Mouse (Mus musculus) forebrain, embryonic 16.5 days (tissue): Measurements from ENCODE around the gene Babam2. TPM values are rescaled to one million over a fixed set of nuclear protein-coding genes. Genes with fewer than 3 reads are reported as not detected.

Experiments
- ATAC-seq: fragments of 200-750 bp; cut with Nextera tagmentation; 2 replicates; pipeline ENCODE4 v1.8.0; 2017; ENCODE audit warnings: mild to moderate bottlenecking, moderate library complexity
- H3K27ac ChIP-seq: fragments of 300-500 bp; sonication (generic); 2 replicates; pipeline ENCODE4 v1.5.1; 2014; ENCODE audit warnings: low read length, control low read depth
- H3K27me3 ChIP-seq: fragments of 300-500 bp; sonication (generic); replicated peaks from 2 replicates; pipeline ENCODE4 v1.6.1; 2014; ENCODE audit warnings: low read length; ENCODE audit not compliant: control insufficient read depth, insufficient read depth
- H3K36me3 ChIP-seq: fragments of 300-500 bp; sonication (generic); 2 replicates; pipeline ENCODE4 v1.6.1; 2014; ENCODE audit not compliant: control insufficient read depth, insufficient read depth
- H3K4me1 ChIP-seq: fragments of 300-500 bp; sonication (generic); replicated peaks from 2 replicates; pipeline ENCODE4 v1.6.1; 2014; ENCODE audit warnings: low read length; ENCODE audit not compliant: control insufficient read depth, insufficient read depth
- H3K4me2 ChIP-seq: fragments of 300-500 bp; sonication (generic); 2 replicates; pipeline ENCODE4 v1.6.1; 2014; ENCODE audit warnings: mild to moderate bottlenecking, low read length, control low read depth
- H3K4me3 ChIP-seq: fragments of 300-500 bp; sonication (generic); replicated peaks from 2 replicates; pipeline ENCODE4 v1.5.1; 2014; ENCODE audit warnings: mild to moderate bottlenecking, low read length, control low read depth
- H3K9ac ChIP-seq: fragments of 300-500 bp; sonication (generic); replicated peaks from 2 replicates; pipeline ENCODE4 v1.6.1; 2014; ENCODE audit warnings: low read depth, low read length, control low read depth
- H3K9me3 ChIP-seq: fragments of 300-500 bp; sonication (generic); 2 replicates; pipeline ENCODE4 v1.6.1; 2016; ENCODE audit warnings: low read length; ENCODE audit not compliant: control insufficient read depth
- WGBS: fragments of 180-500 bp; shearing (Covaris S2); extraction: QIAGEN DNeasy Blood & Tissue Kit; methylation state at CpG from one replicate; pipeline ENCODE4 v1.1.7; 2014; 5-methylcytosine and 5-hydroxymethylcytosine counted together
- polyA plus RNA-seq: library from polyadenylated mRNA; unstranded; fragments of >200 nt; fragmentation: Nextera tagmentation; extraction: Ambion mirVana; gene quantifications from 2 replicates; pipeline ENCODE4 v1.2.1, GENCODE M21; 2015

The Babam2 gene
- polyA plus RNA-seq, 1 experiment from 2014 or later, result 53.5 TPM

GRCm38 (mm10) chr5:32064341-32065105 lies 367.0 kb downstream of the Babam2 start:
- Histone ChIP-seq H3K9ac (no peak overlapping the region), H3K36me3 (no peaks in the 10 kb centered on the region), H3K9me3 (no peaks in the 10 kb centered on the region), H3K4me2 (no peak overlapping the region), H3K27ac (no peak overlapping the region), H3K27me3 (no peaks in the 10 kb centered on the region), H3K4me3 (no peak overlapping the region), H3K4me1 (no peaks in the 10 kb centered on the region; the same call in 1 of the 2 replicates)
- no peak for ATAC-seq
- 86% methylated on average over 2 of the region's 2 CpGs for WGBS

GRCm38 (mm10) chr5:32066015-32066734 lies 368.7 kb downstream of the Babam2 start:
- no peak for ATAC-seq
- H3K9me3 ChIP-seq, result no peaks in the 10 kb centered on the region
- H3K4me1 ChIP-seq, result no peaks in the 10 kb centered on the region
- H3K4me3 ChIP-seq, result no peak overlapping the region
- 71% methylated on average over 5 of the region's 5 CpGs for WGBS
- no peak overlapping the region for H3K4me2 ChIP-seq
- H3K9ac ChIP-seq, result no peak overlapping the region
- no peaks in the 10 kb centered on the region for H3K36me3 ChIP-seq
- no peak overlapping the region for H3K27ac ChIP-seq
- no peaks in the 10 kb centered on the region for H3K27me3 ChIP-seq

GRCm38 (mm10) chr5:32066839-32067238 lies 369.4 kb downstream of the Babam2 start:
- ATAC-seq, result no peak
- Histone ChIP-seq H3K27me3 (no peaks in the 10 kb centered on the region), H3K27ac (no peak overlapping the region), H3K4me2 (no peak overlapping the region), H3K9ac (no peak overlapping the region), H3K4me3 (no peak overlapping the region), H3K4me1 (no peaks in the 10 kb centered on the region), H3K9me3 (no peaks in the 10 kb centered on the region), H3K36me3 (no peaks in the 10 kb centered on the region)
- 98% methylated on average over 2 of the region's 2 CpGs for WGBS

GRCm38 (mm10) chr5:32068616-32069015 lies 371.1 kb downstream of the Babam2 start:
- 93% methylated on average over 3 of the region's 3 CpGs for WGBS
- Histone ChIP-seq H3K27ac (no peak overlapping the region), H3K9me3 (no peaks in the 10 kb centered on the region), H3K36me3 (no peaks in the 10 kb centered on the region), H3K4me2 (no peak overlapping the region), H3K27me3 (no peaks in the 10 kb centered on the region), H3K4me1 (no peaks in the 10 kb centered on the region), H3K9ac (no peak overlapping the region), H3K4me3 (no peak overlapping the region)
- no peak for ATAC-seq

GRCm38 (mm10) chr5:32069096-32069495 lies 371.6 kb downstream of the Babam2 start:
- Histone ChIP-seq H3K4me3 (no peak overlapping the region), H3K27ac (no peak overlapping the region), H3K27me3 (no peaks in the 10 kb centered on the region), H3K4me2 (no peak overlapping the region), H3K9me3 (no peaks in the 10 kb centered on the region), H3K4me1 (no peaks in the 10 kb centered on the region), H3K9ac (no peak overlapping the region), H3K36me3 (no peaks in the 10 kb centered on the region)
- WGBS, result 71% methylated on average over 4 of the region's 4 CpGs
- ATAC-seq, result no peak

- H3K4me1 ChIP-seq, result no peaks in the 10 kb centered on the region
- no peak for ATAC-seq
- H3K27me3 ChIP-seq, result no peaks in the 10 kb centered on the region
- H3K9ac ChIP-seq, result no peak overlapping the region
- no peaks in the 10 kb centered on the region for H3K9me3 ChIP-seq
- H3K27ac ChIP-seq, result no peak overlapping the region
- H3K36me3 ChIP-seq, result no peaks in the 10 kb centered on the region
- WGBS, result 78% methylated on average over 10 of the region's 10 CpGs
- H3K4me2 ChIP-seq, result no peak overlapping the region
- H3K4me3 ChIP-seq, result no peak overlapping the region
These were observed 372.2 kb downstream of the Babam2 start for GRCm38 (mm10) chr5:32069566-32070169.

GRCm38 (mm10) chr5:32070781-32071180 lies 373.3 kb downstream of the Babam2 start:
- Histone ChIP-seq H3K4me1 (no peaks in the 10 kb centered on the region), H3K4me3 (no peak overlapping the region), H3K4me2 (no peak overlapping the region), H3K36me3 (no peaks in the 10 kb centered on the region), H3K9ac (no peak overlapping the region), H3K27ac (no peak overlapping the region), H3K9me3 (no peaks in the 10 kb centered on the region), H3K27me3 (no peaks in the 10 kb centered on the region)
- 91% methylated on average over 3 of the region's 3 CpGs for WGBS
- ATAC-seq, result no peak

- H3K9me3 ChIP-seq, result no peaks in the 10 kb centered on the region
- H3K9ac ChIP-seq, result no peak overlapping the region
- H3K27me3 ChIP-seq, result no peaks in the 10 kb centered on the region
- H3K4me2 ChIP-seq, result no peak overlapping the region
- no peak overlapping the region for H3K27ac ChIP-seq
- no peaks in the 10 kb centered on the region for H3K36me3 ChIP-seq
- H3K4me1 ChIP-seq, result no peaks in the 10 kb centered on the region
- WGBS, result 92% methylated on average over 4 of the region's 4 CpGs
- ATAC-seq, result no peak
- no peak overlapping the region for H3K4me3 ChIP-seq
These were observed 373.8 kb downstream of the Babam2 start for GRCm38 (mm10) chr5:32071314-32071713.

- 90% methylated on average over 5 of the region's 5 CpGs for WGBS
- H3K36me3 ChIP-seq, result no peaks in the 10 kb centered on the region
- no peak for ATAC-seq
- no peaks in the 10 kb centered on the region for H3K27me3 ChIP-seq
- H3K4me2 ChIP-seq, result no peak overlapping the region
- no peak overlapping the region for H3K4me3 ChIP-seq
- H3K27ac ChIP-seq, result no peak overlapping the region
- no peak overlapping the region for H3K9ac ChIP-seq
- no peaks in the 10 kb centered on the region for H3K4me1 ChIP-seq
- H3K9me3 ChIP-seq, result no peaks in the 10 kb centered on the region
These were observed 374.3 kb downstream of the Babam2 start for GRCm38 (mm10) chr5:32071824-32072223.
